Mouse (Mus musculus): ENCODE measurements around the gene Cdkn3. TPM values are rescaled to one million over a fixed set of nuclear protein-coding genes. Genes with fewer than 3 reads are reported as not detected.

Cdkn3 gene
- total and polyA plus RNA-seq, 2 experiments from 2014 or later = 0.71 to 5.9 TPM

DNA sequence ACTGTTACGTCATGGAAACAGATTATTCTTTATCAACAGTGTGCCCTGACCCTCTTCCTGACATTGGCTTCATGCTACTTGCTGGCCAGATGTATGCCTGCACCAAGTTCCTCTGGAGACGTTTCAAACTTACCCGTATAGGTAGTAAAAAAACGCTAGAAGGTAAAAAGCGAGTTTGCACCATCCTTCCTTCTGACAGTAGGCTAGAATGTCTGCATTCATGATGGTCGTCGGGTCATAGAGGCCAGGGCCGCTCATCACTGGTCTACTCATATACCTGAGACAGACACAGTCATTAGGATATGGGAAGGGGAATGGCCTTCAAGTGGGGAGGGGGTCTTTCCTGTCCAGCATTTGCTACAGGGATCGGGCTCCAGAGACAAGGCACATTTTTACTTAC, 18.4 kb downstream of the Cdkn3 start:
- no peak overlapping the region for H3K4me3 ChIP-seq (ENCODE audit: low read depth, low read length)
- DNase-seq (ENCODE audit: low spot score) (no peak), ATAC-seq (ENCODE audit: low FRiP score) (no peak)
- no peaks in the 10 kb centered on the region for H3K4me1 ChIP-seq (ENCODE audit: insufficient read depth, low read length)
- H3K9ac ChIP-seq (replicated peaks; ENCODE audit: low read length, poor library complexity, severe bottlenecking) = no peak overlapping the region
- H3K27me3 ChIP-seq (ENCODE audit: insufficient read depth, low read length) = no peaks in the 10 kb centered on the region
- H3K27ac ChIP-seq (ENCODE audit: low read depth, low read length) = no peak overlapping the region
- H3K9me3 ChIP-seq (ENCODE audit: low read length) = no peaks in the 10 kb centered on the region
- no peak overlapping the region for H3K4me2 ChIP-seq (ENCODE audit: low read depth, low read length, poor library complexity, severe bottlenecking)
- 97% methylated on average over 9 of the region's 9 CpGs for WGBS
- peaks cover 33% of the 10 kb centered on the region for H3K36me3 ChIP-seq (ENCODE audit: insufficient read depth, low read length)
- TF ChIP-seq CTCF (IDR thresholded peaks at IDR 0.05) = no peak

DNA sequence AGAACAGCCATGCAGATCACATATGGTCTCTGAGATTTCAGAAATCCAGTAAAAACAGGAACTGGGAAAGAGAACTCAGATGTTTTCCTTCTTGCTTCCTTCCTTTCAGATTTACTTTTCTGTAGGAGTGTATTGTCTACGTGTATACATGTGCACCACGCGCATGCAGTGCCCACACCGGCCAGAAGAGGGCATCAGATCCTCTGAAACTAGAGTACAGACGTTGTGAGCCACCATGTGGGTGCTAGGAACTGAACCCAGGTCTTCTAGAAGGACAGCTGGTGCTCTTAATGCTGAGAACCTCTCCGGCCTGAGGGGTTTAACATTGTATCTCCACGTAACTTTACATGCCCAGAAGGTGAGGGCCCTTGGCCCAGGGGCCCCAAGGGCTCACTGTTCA, 18.9 kb downstream of the Cdkn3 start:
- Histone ChIP-seq H3K27ac (ENCODE audit: low read depth, low read length) (no peak overlapping the region), H3K27me3 (ENCODE audit: insufficient read depth, low read length) (no peaks in the 10 kb centered on the region), H3K9ac (replicated peaks; ENCODE audit: low read length, poor library complexity, severe bottlenecking) (no peak overlapping the region), H3K36me3 (ENCODE audit: insufficient read depth, low read length) (peaks cover 31% of the 10 kb centered on the region), H3K4me3 (ENCODE audit: low read depth, low read length) (no peak overlapping the region), H3K9me3 (ENCODE audit: low read length) (no peaks in the 10 kb centered on the region), H3K4me2 (ENCODE audit: low read depth, low read length, poor library complexity, severe bottlenecking) (no peak overlapping the region), H3K4me1 (ENCODE audit: insufficient read depth, low read length) (no peaks in the 10 kb centered on the region)
- ATAC-seq (ENCODE audit: low FRiP score) (no peak), DNase-seq (ENCODE audit: low spot score) (no peak)
- TF ChIP-seq CTCF (IDR thresholded peaks at IDR 0.05) = peak; percentile 36
- 98% methylated on average over 7 of the region's 7 CpGs for WGBS

DNA sequence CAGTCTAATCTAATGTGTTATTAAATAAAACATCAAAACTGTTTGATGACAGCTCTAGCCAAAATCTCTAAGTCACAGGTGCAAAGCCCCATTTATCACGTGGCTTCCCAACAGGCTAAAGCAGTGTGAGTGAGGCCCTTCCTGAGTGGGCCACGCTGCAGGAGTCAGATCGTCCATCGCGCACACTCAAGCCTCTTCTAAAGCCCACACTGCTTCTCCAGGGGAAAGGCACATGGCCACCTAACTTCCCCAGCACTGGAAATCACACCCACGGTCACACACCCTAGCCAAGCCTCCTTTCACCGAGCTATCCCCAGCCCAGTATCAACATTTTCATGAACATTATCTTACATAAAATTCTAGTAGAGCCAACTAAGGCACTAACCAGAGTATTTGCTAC, 20.7 kb downstream of the Cdkn3 start:
- 97% methylated on average over 7 of the region's 7 CpGs for WGBS
- Histone ChIP-seq H3K27me3 (ENCODE audit: insufficient read depth, low read length) (no peaks in the 10 kb centered on the region), H3K4me3 (ENCODE audit: low read depth, low read length) (no peak overlapping the region), H3K9me3 (ENCODE audit: low read length) (no peaks in the 10 kb centered on the region), H3K27ac (ENCODE audit: low read depth, low read length) (no peak overlapping the region), H3K4me1 (ENCODE audit: insufficient read depth, low read length) (no peaks in the 10 kb centered on the region), H3K9ac (replicated peaks; ENCODE audit: low read length, poor library complexity, severe bottlenecking) (no peak overlapping the region), H3K4me2 (ENCODE audit: low read depth, low read length, poor library complexity, severe bottlenecking) (no peak overlapping the region), H3K36me3 (ENCODE audit: insufficient read depth, low read length) (peaks cover 22% of the 10 kb centered on the region)
- ATAC-seq (ENCODE audit: low FRiP score) = no peak
- TF ChIP-seq CTCF (IDR thresholded peaks at IDR 0.05) = no peak
- DNase-seq (ENCODE audit: low spot score) = no peak

DNA sequence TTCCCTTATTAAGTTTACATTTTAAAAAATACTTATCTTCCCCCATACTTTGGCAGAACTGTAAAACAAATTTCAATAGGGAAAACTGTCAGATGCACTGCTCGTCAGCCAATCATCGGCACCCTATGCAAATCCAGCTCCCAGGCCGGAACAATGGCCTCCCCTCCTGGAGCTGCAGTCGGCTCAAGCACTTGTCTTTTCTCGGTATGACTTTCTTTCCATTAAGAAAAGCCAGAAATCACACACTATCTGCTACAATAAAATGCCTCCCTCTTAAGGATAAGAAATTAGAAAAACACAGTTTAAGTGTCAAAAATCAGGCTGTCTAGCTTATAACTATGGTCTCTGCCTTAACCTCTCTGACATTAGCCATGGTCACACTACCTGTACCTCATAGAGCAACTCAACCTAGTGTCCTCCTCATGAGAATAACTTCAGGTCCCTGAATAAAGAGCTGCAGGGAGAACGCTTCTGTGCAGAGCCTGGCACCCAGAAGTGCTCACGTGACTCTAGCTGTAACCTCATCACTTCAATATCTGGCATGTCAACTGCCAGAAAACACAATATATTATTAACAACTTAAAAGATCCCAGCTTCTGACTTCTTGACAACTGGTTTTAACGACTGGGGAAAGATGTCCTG, 22.0 kb downstream of the Cdkn3 start:
- Histone ChIP-seq H3K4me3 (ENCODE audit: low read depth, low read length) (no peak overlapping the region), H3K4me1 (ENCODE audit: insufficient read depth, low read length) (peaks cover 5% of the 10 kb centered on the region; the same call in 1 of the 2 replicates), H3K36me3 (ENCODE audit: insufficient read depth, low read length) (peaks cover 20% of the 10 kb centered on the region), H3K4me2 (ENCODE audit: low read depth, low read length, poor library complexity, severe bottlenecking) (no peak overlapping the region), H3K27ac (ENCODE audit: low read depth, low read length) (no peak overlapping the region), H3K9ac (replicated peaks; ENCODE audit: low read length, poor library complexity, severe bottlenecking) (no peak overlapping the region), H3K27me3 (ENCODE audit: insufficient read depth, low read length) (no peaks in the 10 kb centered on the region), H3K9me3 (ENCODE audit: low read length) (no peaks in the 10 kb centered on the region)
- DNase-seq (ENCODE audit: low spot score) (no peak), ATAC-seq (ENCODE audit: low FRiP score) (no peak)
- whole genome bisulfite sequencing = 79% methylated on average over 8 of the region's 8 CpGs
- TF ChIP-seq CTCF (IDR thresholded peaks at IDR 0.05) = no peak

DNA sequence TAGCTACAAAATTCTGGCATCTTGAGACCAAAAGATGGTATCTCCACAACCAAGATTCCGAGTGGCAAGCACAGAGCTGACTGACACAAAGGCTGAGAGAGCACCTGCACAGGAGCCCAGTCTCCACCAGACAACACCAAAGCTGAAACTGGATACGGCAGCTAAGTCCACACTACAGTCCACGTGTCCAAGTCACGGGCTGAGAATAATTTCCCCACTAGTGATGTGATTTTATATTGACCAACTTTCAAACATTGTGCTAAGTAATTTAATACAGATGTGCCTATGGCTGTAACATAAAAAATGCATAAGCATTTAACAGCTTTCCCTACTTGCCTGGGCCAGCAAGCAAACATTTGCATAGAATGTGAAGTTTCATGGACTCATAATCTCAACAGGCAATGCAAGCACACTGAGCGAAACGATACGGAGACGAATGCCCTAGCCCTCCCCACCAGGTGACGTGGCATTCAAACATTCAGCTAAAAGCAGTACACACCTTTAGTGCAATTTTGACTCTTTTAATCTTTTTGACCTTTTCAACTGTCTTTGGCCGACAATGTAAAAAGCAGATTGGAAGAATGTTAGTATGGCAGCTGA, 23.1 kb downstream of the Cdkn3 start:
- Histone ChIP-seq H3K27me3 (ENCODE audit: insufficient read depth, low read length) (no peaks in the 10 kb centered on the region), H3K9ac (replicated peaks; ENCODE audit: low read length, poor library complexity, severe bottlenecking) (no peak overlapping the region), H3K27ac (ENCODE audit: low read depth, low read length) (no peak overlapping the region), H3K4me1 (ENCODE audit: insufficient read depth, low read length) (peaks cover 5% of the 10 kb centered on the region; the same call in 1 of the 2 replicates), H3K36me3 (ENCODE audit: insufficient read depth, low read length) (peaks cover 14% of the 10 kb centered on the region), H3K4me3 (ENCODE audit: low read depth, low read length) (no peak overlapping the region), H3K9me3 (ENCODE audit: low read length) (no peaks in the 10 kb centered on the region), H3K4me2 (ENCODE audit: low read depth, low read length, poor library complexity, severe bottlenecking) (no peak overlapping the region)
- 92% methylated on average over 10 of the region's 10 CpGs for WGBS
- DNase-seq (ENCODE audit: low spot score) (no peak), ATAC-seq (ENCODE audit: low FRiP score) (no peak)
- no peak for TF ChIP-seq CTCF (IDR thresholded peaks at IDR 0.05)

DNA sequence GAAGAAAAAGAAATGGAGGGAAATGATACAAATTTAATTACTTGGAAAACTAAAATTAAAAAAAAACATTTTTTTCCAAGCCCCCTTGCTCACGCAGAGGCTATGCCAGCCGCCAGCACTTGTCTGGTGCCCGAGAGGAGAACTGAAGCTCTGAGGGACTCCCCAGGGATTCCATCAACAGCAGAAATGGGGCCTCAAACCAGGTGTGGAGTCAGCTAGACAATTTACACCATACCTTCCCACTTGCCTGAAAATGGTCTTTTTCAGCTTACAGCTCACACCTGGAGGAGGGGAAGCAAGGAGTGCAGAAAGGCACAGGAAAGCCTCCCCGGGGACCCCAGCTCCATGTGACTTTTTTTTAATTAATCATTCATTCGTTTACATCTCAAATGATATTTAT, 24.9 kb downstream of the Cdkn3 start:
- Histone ChIP-seq H3K27ac (ENCODE audit: low read depth, low read length) (no peak overlapping the region), H3K9ac (replicated peaks; ENCODE audit: low read length, poor library complexity, severe bottlenecking) (no peak overlapping the region), H3K4me2 (ENCODE audit: low read depth, low read length, poor library complexity, severe bottlenecking) (no peak overlapping the region), H3K4me3 (ENCODE audit: low read depth, low read length) (no peak overlapping the region), H3K36me3 (ENCODE audit: insufficient read depth, low read length) (no peaks in the 10 kb centered on the region), H3K27me3 (ENCODE audit: insufficient read depth, low read length) (no peaks in the 10 kb centered on the region), H3K9me3 (ENCODE audit: low read length) (no peaks in the 10 kb centered on the region), H3K4me1 (ENCODE audit: insufficient read depth, low read length) (peaks cover 5% of the 10 kb centered on the region; the same call in 1 of the 2 replicates)
- TF ChIP-seq CTCF (IDR thresholded peaks at IDR 0.05) = no peak
- no peak for ATAC-seq (ENCODE audit: low FRiP score)
- DNase-seq (ENCODE audit: low spot score) = no peak
- 76% methylated on average over 5 of the region's 5 CpGs for WGBS
